Mouse (Mus musculus) forebrain, postnatal 0 days (tissue): ENCODE measurements around the gene Lancl3. TPM values are rescaled to one million over a fixed set of nuclear protein-coding genes. Genes with fewer than 3 reads are reported as not detected.
"Not testable (repeated sequence)": the region's sequence is repeated elsewhere in the genome, so short reads cannot be mapped to it uniquely, and the experiment has no call there.

Experiments
- ATAC-seq: fragments of 200-750 bp; cut with Nextera tagmentation; 2 replicates; pipeline ENCODE4 v1.8.0; 2017; ENCODE audit warnings: mild to moderate bottlenecking, moderate library complexity
- DNase-seq: peaks from one replicate; pipeline ENCODE4 v3.0.0-alpha.2; 2015
- H3K27ac ChIP-seq: fragments of 300-500 bp; sonication (generic); 2 replicates; pipeline ENCODE4 v1.5.1; 2014; ENCODE audit warnings: low read depth, mild to moderate bottlenecking, antibody characterized with exemption, low read length, moderate library complexity, mixed read lengths
- H3K27me3 ChIP-seq: fragments of 300-500 bp; sonication (generic); 2 replicates; pipeline ENCODE4 v1.6.1; 2014; ENCODE audit warnings: mild to moderate bottlenecking, low read length, mixed read lengths; ENCODE audit not compliant: insufficient read depth
- H3K36me3 ChIP-seq: fragments of 300-500 bp; sonication (generic); 2 replicates; pipeline ENCODE4 v1.6.1; 2014; ENCODE audit warnings: mild to moderate bottlenecking, moderate library complexity; ENCODE audit not compliant: insufficient read depth
- H3K4me1 ChIP-seq: fragments of 300-500 bp; sonication (generic); 2 replicates; pipeline ENCODE4 v1.6.1; 2014; ENCODE audit warnings: antibody characterized with exemption; ENCODE audit not compliant: insufficient read depth
- H3K4me2 ChIP-seq: fragments of 300-500 bp; sonication (generic); 2 replicates; pipeline ENCODE4 v1.6.1; 2014; ENCODE audit warnings: low read depth, mild to moderate bottlenecking, moderate library complexity
- H3K4me3 ChIP-seq: fragments of 300-500 bp; sonication (generic); 2 replicates; pipeline ENCODE4 v1.5.1; 2014; ENCODE audit warnings: low read depth, low read length, mixed read lengths
- H3K9ac ChIP-seq: fragments of 300-500 bp; sonication (generic); 2 replicates; pipeline ENCODE4 v1.6.1; 2014; ENCODE audit warnings: mild to moderate bottlenecking
- H3K9me3 ChIP-seq: fragments of 300-500 bp; sonication (generic); 2 replicates; pipeline ENCODE4 v1.6.1; 2016; ENCODE audit warnings: low read length
- CTCF ChIP-seq: sonication (generic); IDR thresholded peaks from 2 replicates; pipeline ENCODE4 v1.5.1; 2016; ENCODE audit warnings: antibody characterized with exemption, control low read depth, low read depth
- WGBS: fragments of 180-500 bp; shearing (Covaris S2); extraction: QIAGEN DNeasy Blood & Tissue Kit; methylation state at CpG from one replicate; pipeline ENCODE4 v1.1.7; 2014; 5-methylcytosine and 5-hydroxymethylcytosine counted together
- polyA plus RNA-seq: library from polyadenylated mRNA; unstranded; fragments of >200 nt; fragmentation: Nextera tagmentation; extraction: Ambion mirVana; gene quantifications from 2 replicates; pipeline ENCODE4 v1.2.1, GENCODE M21; 2015
- total RNA-seq: library from RNA; depleted of rRNA; stranded (reverse); fragments of >200 nt; gene quantifications from 2 replicates; pipeline ENCODE4 v1.2.3, GENCODE M21; 2014

Lancl3 gene
- total and polyA plus RNA-seq, 2 experiments from 2014 or later: 5.6 to 14.9 TPM

- H3K9me3 ChIP-seq: no peaks in the 10 kb centered on the region
- no peak for DNase-seq
- no peaks in the 10 kb centered on the region for H3K4me1 ChIP-seq
- no peaks in the 10 kb centered on the region for H3K36me3 ChIP-seq
- no peak for TF ChIP-seq CTCF
- no peak overlapping the region for H3K4me2 ChIP-seq
- WGBS: 52% methylated on average over 1 of the region's 1 CpGs
- no peak overlapping the region for H3K4me3 ChIP-seq
- no peaks in the 10 kb centered on the region for H3K27me3 ChIP-seq
- H3K27ac ChIP-seq: no peak overlapping the region
- no peak for ATAC-seq
- H3K9ac ChIP-seq: no peak overlapping the region
Observed at GRCm38 (mm10) chrX:9259267-9259666, 59.6 kb downstream of the Lancl3 start.

DNA sequence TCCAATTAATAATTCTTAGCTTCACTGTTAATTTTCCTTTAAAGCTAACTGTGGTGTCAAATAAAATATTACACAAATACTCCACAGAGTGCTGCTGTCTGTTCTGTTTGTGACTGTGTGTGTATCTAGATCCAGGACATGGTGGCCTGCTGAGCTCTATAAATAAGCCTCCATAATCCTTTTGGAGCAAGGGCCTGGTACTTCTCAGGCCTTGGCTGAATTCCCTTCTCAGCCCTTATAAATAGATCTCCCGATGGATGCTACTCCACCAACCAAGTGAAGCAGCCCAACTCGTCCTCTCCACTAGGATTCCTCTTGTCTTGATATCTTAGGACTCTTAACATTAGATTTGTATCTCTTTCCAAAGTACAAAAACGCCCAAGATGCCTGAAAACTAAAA, 71.4 kb downstream of the Lancl3 start:
- ATAC-seq: no peak
- no peak overlapping the region for H3K27ac ChIP-seq
- H3K27me3 ChIP-seq: no peaks in the 10 kb centered on the region
- H3K36me3 ChIP-seq: no peaks in the 10 kb centered on the region
- WGBS: 48% methylated on average over 3 of the region's 3 CpGs
- H3K4me1 ChIP-seq: no peaks in the 10 kb centered on the region
- no peak overlapping the region for H3K4me3 ChIP-seq
- no peak overlapping the region for H3K9ac ChIP-seq
- DNase-seq: no peak
- TF ChIP-seq CTCF: no peak
- no peaks in the 10 kb centered on the region for H3K9me3 ChIP-seq
- H3K4me2 ChIP-seq: no peak overlapping the region

- 0 out of 2 replicates have a peak overlapping the region, but pooled peaks have one; percentile 63 for H3K9ac ChIP-seq
- no peaks in the 10 kb centered on the region for H3K4me1 ChIP-seq
- peak overlapping the region; percentile 72; the same call in 1 of the 2 replicates for H3K27ac ChIP-seq
- no peaks in the 10 kb centered on the region for H3K9me3 ChIP-seq
- peak overlapping the region; percentile 48 for H3K4me2 ChIP-seq
- 28% methylated on average over 8 of the region's 8 CpGs for WGBS
- DNase-seq (no peak), ATAC-seq (peak; percentile 38)
- TF ChIP-seq CTCF: no peak
- peak overlapping the region; percentile 53 for H3K4me3 ChIP-seq
- no peaks in the 10 kb centered on the region for H3K36me3 ChIP-seq
- H3K27me3 ChIP-seq: no peaks in the 10 kb centered on the region
Observed at GRCm38 (mm10) chrX:9271947-9272459, 72.3 kb downstream of the Lancl3 start.

DNA sequence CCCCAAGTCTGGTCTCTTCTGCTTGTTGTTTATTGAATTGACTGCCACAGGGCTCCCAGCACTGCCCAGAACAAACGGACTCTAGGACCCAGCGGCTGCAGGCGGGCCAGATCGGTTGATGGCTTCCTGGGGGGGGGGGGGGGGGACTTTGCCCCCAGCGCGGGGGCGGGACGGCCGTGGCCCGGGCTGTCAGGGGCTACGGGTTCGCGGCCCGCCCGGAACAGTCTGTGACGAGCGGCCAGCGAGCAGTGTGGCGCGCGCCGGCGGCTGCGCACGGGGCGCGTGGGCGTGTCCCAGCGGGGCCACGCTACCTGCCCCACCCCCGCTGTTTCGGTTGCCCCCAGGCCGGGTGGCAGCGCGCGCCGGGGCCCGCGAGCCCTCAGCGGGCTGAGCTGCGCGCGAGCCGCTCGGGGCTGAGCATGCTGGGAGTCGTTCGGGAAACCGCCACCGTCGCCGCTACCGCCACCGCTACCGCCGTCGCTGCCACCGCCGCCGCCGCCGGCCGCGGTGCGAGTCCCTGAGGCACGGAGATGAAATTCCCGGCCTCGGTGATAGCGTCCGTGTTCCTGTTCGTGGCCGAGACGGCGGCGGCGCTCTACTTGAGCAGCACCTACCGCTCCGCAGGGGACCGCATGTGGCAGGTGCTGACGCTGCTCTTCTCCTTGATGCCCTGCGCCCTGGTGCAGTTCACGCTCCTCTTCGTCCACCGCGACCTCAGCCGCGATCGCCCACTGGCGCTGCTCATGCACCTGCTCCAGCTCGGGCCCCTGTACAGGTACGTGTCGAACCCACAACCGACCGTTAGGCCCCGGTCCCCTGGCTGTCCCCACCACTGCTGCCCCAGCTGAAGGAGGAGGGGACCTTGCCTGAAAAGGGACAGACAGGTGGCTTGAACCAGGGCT, 73.0 kb downstream of the Lancl3 start, which contains the start of gene Xk:
Xk (plus strand) TSS at position 297 of the 902 bp plus-strand sequence.
- peak within 1 kb of the TSS; percentile 63 for H3K9ac ChIP-seq
- no peaks in the 10 kb centered on the region for H3K27me3 ChIP-seq
- H3K4me3 ChIP-seq: peak within 1 kb of the TSS; percentile 53
- no peaks in the 10 kb centered on the region for H3K4me1 ChIP-seq
- 19% methylated on average over 78 of the region's 94 CpGs for WGBS
- H3K9me3 ChIP-seq: no peaks in the 10 kb centered on the region
- no peaks in the 10 kb centered on the region for H3K36me3 ChIP-seq
- H3K27ac ChIP-seq: peak within 1 kb of the TSS; percentile 72
- DNase-seq (peak; percentile 64), ATAC-seq (peak; percentile 91)
- H3K4me2 ChIP-seq: peak within 1 kb of the TSS; percentile 48
- no peak for TF ChIP-seq CTCF

DNA sequence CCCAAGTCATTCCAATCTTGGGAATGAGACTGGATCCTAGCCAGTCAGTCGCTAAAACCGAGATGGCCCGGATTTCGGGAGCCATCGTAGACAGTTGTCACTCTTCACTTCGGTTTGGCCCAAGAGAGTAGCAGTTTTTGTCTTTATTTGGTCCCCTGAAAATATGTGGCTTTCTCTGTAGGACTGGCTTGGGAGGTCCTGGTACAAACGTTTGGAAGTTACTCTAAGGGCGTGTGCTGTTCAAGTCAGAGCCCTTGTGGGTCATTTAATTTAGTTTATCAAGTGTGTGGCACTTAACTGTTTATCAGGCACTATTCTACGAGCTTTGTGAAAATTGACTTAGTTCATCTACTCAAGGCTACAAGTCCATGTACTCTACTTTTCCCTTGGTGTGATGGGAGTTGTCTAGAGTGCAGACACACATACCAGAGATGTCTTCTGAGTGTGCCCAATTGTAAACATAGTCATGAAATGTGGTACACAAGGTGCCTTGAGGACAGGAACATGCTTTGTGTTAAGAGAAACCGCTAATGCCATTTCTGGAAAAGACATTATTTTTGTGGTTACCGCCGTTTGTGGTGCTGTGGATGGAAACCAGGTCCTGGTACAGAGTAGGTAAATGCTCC, 73.8 kb downstream of the Lancl3 start:
- ATAC-seq (no peak), DNase-seq (peak; percentile 13)
- H3K9ac ChIP-seq: peak overlapping the region; percentile 63
- H3K4me2 ChIP-seq: peak overlapping the region; percentile 48
- no peaks in the 10 kb centered on the region for H3K9me3 ChIP-seq
- no peaks in the 10 kb centered on the region for H3K36me3 ChIP-seq
- whole genome bisulfite sequencing: 55% methylated on average over 12 of the region's 12 CpGs
- no peak overlapping the region for H3K27ac ChIP-seq
- H3K4me1 ChIP-seq: no peaks in the 10 kb centered on the region
- no peak for TF ChIP-seq CTCF
- no peaks in the 10 kb centered on the region for H3K27me3 ChIP-seq
- H3K4me3 ChIP-seq: peak overlapping the region; percentile 53

GRCm38 (mm10) chrX:9274321-9274720, 74.6 kb downstream of the Lancl3 start:
- Histone ChIP-seq H3K27me3 (no peaks in the 10 kb centered on the region), H3K36me3 (no peaks in the 10 kb centered on the region), H3K27ac (no peak overlapping the region), H3K9me3 (no peaks in the 10 kb centered on the region), H3K9ac (no peak overlapping the region), H3K4me2 (no peak overlapping the region), H3K4me1 (no peaks in the 10 kb centered on the region), H3K4me3 (no peak overlapping the region)
- ATAC-seq (no peak), DNase-seq (no peak)
- TF ChIP-seq CTCF: no peak
- 75% methylated on average over 8 of the region's 8 CpGs for WGBS

DNA sequence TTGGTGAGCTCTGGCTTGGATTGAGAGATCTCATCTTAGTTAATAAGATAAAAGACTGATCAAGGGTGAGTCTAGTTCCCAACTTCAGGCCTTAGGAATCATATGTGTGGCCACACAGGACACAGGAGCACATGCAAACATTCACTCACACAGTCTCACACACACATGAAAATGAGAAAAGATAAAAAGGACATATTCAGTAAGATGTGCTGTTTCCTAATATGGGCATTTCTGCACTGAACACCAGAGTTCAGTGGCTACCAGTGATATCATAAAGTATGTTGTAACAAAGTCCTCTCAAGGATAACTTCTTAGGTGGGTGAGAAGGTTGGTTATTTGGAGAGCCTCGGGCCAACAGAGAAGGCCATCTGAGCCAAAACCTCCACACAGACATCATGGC, 83.8 kb downstream of the Lancl3 start, which contains the start of gene H2al1m:
H2al1m (plus strand) TSS at position 301 of the 400 bp plus-strand sequence.
- not testable (repeated sequence) for H3K9me3 ChIP-seq, H3K36me3 ChIP-seq, H3K4me3 ChIP-seq, H3K27ac ChIP-seq, H3K27me3 ChIP-seq, H3K4me1 ChIP-seq, H3K4me2 ChIP-seq, H3K9ac ChIP-seq, DNase-seq, ATAC-seq
- WGBS: no CpG with 5 or more reads among the region's 1 CpGs

DNA sequence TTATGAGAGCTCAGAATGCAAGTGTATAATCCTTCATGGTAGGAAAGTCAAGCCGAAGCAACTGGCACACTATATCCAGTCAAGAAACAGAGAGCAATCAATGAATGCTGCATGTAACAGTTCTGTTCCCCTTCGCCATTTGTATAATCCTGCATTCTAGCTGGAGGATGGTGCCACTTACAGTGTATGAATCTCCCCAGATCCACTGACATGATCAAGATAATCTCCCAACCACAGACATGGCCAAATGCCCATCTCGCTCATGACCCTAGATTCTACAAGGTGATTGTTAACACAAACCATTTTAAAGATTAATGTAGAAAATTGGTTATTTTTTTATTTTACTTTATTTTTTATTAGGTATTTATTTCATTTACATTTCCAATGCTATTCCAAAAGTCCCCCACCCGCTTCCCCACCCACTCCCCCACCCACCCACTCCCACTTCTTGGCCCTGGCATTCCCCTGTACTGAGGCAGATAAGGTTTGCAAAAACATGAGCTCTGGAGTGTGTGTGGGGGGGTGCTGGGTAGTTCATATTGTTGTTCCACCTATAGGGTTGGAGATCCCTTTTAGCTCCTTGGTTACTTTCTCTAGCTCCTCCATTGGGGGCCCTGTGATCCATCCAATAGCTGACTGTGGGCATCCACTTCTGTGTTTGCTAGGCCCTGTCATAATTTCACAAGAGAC, 93.6 kb downstream of the Lancl3 start:
- WGBS: 92% methylated on average over 3 of the region's 4 CpGs
- H3K4me2 ChIP-seq, H3K4me3 ChIP-seq, H3K27me3 ChIP-seq, ATAC-seq, H3K9me3 ChIP-seq, H3K4me1 ChIP-seq, H3K27ac ChIP-seq, DNase-seq, H3K36me3 ChIP-seq, H3K9ac ChIP-seq: not testable (repeated sequence)
